Mouse (Mus musculus): Measurements from ENCODE around the gene Scand1.

Gene Scand1

DNA sequence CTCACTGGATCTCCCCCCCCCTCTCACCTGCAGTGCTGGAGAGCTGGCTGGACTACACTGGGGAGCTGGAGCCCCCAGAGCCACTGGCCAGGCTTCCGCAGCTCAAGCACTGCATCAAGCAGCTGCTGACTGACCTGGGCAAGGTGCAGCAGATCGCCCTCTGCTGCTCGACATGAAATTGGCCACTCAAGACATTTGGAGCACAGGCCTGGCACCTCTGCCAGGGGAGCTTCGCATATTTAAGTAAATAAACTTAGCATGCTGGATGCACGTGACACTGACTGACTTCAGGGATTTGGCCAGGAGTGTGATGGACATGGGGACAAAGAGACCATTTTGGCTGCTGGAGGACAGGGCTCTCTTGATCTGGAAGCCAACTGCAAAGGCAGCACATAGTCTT is 5.2 kb downstream of the Scand1 start:
- DNase-seq (ENCODE audit: low spot score) = no peak

DNA sequence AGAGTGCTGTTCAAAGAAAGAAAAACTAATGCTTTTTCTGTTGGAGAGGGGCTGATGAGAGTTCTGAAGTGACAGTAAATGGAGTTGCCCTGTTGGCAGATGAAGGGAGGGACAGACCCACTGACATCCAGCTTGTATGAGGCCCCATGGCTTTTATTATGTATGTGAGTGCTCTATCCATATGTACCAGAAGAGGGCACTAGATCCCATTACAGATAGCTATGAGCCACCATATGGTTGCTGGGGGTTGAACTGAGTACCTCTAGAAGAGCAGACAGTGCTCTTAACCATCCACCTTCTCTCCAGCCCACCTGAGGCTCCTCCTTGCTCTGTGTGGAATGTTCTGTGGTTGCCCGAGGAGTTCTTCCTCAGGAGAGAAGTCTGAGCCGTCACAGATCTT is 6.7 kb downstream of the Scand1 start:
- DNase-seq (ENCODE audit: low spot score) = no peak

DNA sequence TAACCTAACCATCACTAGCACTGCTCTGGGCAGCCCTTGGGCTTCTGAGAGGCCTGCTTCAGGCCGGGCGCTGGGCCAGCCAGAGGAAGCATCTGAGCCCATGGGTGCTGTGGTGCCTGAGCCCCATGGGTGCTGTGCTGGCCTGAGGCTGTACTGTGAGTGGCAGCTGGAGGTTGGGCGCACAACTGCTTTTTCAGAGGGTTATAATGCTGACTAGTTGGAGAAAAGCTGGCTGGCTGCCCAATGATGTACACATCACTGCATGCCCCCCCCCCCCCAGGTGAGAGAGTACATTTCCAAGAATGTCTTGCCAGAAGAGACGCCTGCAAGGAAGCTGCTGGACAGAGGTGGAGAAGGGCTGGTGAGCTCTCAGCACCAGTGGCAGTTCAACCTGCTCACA is 8.2 kb downstream of the Scand1 start:
- no peak for DNase-seq (ENCODE audit: low spot score)

DNA sequence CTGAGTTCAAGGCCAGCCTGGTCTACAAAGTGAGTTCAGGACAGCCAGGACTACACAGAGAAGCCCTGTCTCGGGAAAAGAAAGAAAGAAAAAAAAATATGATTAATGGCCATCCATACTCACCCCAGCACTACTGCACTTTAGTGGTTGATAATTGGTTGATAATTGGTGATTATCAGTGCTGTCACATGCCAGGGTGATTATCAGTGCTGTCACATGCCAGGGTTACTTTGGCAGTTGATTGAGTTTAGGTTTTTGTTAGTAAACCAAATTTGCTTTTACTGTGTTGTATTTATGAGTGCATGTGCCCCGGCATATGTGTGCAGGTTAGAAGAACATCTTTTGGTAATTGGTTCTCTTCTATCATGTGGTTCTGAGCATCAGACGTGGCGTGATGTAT is 10.4 kb downstream of the Scand1 start:
- no peak for DNase-seq (ENCODE audit: low spot score)

DNA sequence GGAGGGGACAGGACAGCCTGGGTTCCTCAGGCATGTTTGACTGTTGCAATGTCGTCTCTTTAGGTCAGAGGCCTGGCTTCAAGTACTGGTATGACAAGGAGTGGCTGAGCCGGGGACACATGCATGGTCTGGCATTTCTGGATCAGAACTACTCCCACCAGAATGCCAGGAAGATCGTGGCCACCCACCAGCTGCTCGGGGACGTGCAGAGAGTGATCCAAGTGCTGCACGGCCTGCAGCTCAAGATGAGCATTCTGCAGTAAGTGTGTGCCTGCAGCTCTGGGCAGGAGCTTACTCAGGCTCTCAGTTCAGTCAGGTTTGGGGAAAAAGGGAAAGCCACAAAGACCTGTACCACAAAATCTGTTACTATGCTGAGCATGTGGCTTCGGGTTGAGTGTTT is 14.0 kb downstream of the Scand1 start:
- DNase-seq (ENCODE audit: low spot score) = no peak

DNA sequence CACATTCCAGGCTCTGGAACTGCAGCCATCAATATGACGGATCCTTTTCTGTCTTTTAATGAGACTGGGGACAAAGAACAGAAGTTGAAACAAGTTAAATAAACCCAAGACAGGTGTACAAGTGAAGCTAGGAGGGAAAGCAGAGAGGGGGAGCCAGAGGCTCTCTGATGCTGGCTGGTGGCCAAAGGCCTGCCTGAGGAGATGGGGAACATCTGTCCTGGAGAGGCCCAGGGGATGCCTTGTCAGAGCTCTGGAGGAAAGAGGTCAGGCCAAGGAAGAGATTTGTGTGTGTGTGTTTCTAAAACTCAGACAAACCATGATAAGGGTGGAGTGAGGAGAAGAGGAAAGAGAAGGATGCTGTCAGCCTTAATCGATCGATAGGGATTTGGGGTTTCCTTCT is 14.9 kb downstream of the Scand1 start:
- DNase-seq (ENCODE audit: low spot score) = no peak

DNA sequence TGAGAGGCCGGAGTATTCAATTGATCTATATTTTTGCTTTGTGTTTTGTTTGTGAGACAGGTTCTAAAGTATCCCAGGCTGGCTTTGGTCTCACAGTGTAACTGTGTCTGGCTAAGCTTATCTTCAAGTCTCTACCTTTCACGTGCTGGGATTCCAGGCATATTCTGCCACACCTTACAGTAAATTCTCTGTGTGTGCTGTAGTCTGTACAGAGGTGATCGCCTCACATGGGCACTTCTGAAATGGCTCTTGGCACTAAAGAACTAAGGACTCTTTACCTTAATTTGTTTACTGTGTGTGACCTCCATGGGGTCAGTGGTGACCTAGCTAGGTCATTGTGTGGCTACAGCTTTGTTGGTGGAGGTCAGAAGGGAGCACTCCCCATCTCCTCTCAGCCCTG is 16.3 kb downstream of the Scand1 start:
- DNase-seq (ENCODE audit: low spot score) = no peak

DNA sequence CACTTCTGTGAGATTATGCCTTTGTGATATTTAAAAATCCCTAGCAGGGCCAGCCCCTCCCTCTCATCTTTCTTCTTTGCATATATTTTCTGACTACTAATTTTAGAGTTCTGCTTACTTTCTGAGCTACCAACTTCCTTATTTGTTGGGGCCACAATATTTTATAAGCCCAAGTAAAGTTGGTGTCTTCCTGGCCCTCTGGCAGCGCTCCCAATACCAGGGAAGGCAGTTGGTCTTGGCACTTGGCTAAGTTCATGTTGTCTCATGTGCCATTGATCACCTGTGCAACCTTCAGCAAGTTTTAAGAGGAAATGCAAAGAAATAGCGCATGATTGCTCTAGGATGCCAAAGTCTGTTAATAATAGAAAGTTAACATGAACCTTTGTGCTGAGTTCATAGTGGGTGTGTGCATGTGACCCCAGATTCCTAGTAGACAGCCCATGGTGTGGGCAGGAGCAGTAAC is 16.9 kb downstream of the Scand1 start:
- no peak for DNase-seq (ENCODE audit: low spot score)

DNA sequence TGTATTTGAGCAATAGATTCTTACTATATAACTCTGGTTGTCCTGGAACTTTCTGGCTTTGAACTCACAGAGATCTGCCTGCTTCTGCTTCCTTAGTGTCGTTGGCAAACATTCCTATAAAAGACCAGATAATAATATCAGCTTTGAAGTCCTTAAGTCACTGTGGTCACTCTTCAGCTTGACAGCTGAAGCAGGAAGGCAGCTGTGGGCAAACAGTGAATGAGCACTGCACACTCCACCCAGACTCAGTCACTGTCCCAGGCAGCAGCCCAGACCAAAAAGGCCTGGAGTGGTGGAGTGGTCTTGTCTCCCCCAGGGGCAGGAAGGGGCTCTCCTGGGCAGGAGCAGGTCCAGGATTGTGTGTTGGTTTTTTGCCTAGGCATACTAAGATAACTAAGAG is 20.5 kb downstream of the Scand1 start:
- DNase-seq (ENCODE audit: low spot score) = no peak

DNA sequence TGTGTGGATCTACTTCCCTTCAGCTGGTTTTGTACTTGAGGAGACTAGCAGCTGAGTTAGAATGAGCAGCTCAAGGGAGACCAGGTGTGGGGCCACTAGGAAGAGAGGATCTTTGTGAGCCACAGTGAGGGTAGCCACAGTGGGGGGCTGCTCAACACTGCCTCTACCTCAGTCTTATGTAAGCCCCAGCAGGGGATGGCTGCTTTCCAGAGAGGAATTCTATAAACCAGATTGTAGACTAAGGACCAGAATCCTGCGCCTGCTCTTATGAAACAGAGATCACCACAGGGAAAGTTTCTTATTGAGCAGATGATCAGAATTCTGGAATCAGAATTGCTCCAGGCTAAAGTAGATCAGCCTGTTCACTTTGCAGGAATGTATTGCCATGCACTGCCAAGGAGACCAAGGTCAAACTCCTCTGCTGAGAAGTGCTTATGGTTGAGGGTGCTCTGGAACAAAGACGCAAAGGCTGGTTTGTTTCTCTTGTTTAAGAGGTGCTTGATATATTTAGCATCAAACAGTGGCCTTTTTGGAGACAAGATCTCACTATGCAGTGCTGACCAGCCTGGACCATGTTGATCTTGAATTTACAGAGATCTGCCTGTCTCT is 22.8 kb downstream of the Scand1 start:
- DNase-seq (ENCODE audit: low spot score) = no peak

DNA sequence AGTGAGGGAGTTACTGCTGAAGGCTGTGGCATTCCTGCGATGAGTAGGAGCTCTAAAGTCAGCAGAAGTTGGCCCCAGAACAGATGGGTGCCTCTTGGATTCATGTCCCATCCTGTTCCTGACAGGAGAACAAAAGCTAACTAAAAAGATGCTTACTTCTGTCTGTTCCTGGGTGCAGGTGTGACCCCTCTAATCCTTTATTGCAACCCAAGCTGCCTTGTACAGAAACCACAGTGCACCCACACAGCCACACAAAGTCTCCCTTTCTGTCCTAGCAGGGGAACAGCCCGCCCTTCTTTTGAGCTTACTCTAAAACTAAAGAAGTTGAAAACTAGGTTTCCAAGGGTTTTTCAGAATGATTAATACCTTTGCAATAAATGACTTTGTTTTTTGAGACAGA is 24.3 kb downstream of the Scand1 start:
- DNase-seq (ENCODE audit: low spot score) = no peak

DNA sequence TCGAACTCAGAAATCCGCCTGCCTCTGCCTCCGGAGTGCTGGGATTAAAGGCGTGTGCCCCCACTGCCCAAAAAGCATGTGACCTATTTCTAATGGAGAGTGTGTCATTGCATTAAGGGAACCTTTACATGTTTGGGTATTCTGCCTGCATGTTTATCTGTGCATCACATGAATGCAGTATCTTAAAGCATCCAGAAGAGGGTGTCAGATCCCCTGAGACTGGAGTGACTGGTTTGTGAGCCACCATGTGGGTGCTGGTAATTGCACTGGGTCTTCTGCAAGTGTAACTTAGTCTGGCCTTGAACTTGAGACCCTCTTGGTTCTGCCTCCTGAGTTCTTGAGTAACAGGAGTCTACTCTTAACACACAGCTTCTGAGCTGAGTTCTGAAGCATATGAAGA is 25.8 kb downstream of the Scand1 start:
- DNase-seq (ENCODE audit: low spot score) = no peak

DNA sequence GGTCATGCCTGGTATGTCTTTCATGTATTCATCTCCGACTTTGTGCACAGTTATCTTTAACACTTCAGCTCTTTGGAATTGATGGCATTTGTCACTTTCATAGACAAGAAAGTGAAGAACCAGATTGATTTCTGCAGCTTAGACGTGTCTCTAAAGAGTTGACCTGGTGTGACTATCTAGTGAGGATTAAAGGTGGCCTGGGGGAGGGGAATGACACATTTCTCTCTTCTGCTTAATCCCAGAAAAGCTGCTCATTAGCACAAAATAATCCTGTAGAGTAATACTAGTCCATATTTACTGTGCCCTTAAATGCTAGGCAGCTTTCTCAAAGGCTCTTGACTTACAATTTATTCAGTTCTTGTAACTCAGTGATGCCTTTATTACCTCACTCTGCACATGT is 27.3 kb downstream of the Scand1 start:
- DNase-seq (ENCODE audit: low spot score) = no peak

DNA sequence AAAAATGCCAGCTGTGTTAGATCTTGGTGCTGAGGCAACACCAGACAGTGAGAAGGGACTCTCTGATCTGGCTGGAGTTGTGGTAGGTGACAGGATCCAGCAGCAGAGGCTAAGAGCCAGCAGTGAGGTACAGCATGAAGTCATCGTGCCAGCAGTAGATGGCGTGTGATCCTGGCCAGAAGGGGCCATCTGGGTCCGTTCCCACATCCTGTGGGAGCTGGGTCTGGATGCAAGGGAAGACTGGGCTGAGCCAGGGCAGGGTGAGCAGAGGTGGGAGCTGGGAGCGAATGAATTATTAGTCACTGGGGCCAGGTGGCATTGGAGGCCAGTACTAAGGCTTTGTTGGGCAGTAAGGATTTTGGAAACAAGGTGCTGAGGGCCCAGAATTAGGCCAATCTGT is 31.3 kb downstream of the Scand1 start:
- no peak for DNase-seq (ENCODE audit: low spot score)

DNA sequence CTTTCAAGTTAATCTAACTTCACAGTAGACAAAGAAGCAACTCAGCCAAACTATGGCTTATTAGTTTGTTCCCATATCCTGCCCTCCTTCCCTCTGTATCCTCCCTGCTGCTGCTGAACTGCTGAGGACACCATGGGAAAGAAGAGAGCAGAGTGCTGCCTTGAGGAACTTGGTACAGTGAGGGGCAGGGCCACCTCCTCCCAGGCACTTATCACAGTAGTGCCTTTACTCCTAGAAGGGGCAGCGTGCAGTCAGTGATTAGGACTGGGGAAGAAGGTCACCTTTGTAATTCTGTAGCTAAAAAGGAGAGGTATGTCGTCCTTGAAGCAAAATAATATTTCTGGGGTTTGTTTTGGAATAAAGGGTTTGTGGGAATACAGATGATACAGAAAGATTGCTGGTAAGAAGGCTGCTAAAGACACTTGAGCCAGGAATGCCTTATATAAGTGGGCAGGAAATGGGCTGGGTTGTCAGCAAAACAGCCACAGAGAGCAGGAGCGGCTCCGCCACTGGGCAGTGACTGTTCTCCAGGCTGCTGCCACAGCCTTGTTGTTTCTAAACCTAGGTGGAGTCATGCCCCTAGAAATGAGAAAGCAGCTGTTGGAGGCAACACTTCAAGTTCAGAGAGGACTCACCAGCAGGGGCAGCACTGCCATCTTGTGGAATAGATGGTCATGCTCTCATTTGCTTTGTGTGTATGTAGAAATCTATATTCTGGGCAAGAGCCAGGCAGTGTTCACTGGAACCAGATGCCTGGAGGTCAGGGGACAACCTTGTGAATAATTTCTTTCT is 34.1 kb downstream of the Scand1 start:
- peak; percentile 71 for DNase-seq (ENCODE audit: low spot score)

DNA sequence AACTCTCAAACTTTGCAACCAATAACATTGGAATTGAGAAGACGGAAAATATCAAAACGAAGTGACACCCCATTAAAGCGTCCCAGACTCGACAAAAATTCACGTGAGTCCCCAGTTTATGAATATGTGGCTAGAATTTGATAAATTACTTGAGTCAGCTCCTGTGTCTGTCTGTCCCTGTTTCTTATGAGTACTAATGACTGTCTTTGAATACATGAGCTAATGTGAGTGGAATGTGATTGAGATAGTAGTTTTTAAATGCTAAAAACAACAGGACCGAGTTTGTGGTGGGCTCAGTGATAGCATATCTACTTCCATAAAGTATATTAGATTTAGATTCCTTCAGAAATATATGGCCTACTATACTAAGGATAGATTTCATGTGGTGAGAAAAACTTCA is 40.0 kb downstream of the Scand1 start:
- DNase-seq (ENCODE audit: low spot score) = no peak

DNA sequence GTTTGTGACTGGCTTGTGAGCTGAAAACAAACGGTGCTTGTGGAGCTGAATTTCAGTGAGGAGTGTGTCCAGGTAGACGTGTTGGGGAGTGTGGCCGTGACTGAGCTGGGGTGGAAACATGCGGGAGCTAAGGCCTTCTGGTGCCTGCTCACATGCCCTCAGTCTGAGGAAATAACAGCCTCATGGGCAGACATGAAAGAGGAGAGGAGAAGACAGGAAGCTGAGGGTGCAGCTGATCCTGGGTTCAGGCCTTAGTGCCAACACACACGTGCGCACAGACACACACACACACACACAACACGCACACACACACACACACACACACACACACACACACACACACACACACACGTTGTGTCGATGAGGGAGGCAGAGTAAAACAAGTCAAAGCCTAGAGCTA is 44.9 kb downstream of the Scand1 start:
- no peak for DNase-seq (ENCODE audit: low spot score)

DNA sequence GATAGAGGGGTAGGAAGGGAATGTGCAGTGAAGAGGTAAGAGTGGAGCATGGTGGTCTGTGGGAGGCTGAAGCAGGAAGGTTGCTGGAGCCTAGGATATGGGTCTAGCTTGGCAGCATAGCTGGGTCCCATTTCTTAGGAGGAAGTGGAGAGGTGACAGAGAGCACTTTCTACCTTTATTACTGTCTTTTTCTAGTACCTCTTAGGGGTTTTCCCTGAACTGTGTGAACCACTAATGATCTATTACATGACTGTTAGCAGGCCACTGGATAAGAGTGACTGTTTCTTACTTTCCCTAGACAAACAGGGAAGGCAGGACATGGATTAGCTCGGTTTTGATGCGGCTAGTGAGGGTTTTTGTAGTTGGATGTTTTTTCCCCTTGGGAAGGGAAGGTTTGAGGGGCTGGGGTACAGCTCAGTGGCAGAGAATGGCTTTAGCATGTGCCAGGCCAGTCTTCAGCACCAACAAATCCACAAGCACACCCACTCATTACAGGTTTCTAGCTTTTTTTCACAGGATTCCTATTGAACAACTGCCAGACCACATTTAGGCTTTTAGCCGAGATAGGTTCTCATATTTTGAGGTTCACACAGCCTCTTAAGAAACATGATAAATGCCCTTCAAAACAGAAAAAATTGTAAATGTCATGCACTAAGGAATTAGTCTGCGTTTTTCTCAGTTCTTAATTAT is 49.2 kb downstream of the Scand1 start:
- DNase-seq (ENCODE audit: low spot score) = no peak
